Mouse (Mus musculus) lung, postnatal 0 days (tissue): ENCODE results near the gene Slf2.

ENCODE experiments used
- CTCF ChIP-seq: IDR thresholded peaks from 2 replicates; pipeline ENCODE4 v1.5.1; 2016; ENCODE audit warnings: antibody characterized with exemption, mild to moderate bottlenecking
- EP300 ChIP-seq: IDR thresholded peaks from 2 replicates; pipeline ENCODE4 v1.6.1; 2016; ENCODE audit warnings: antibody characterized with exemption, mild to moderate bottlenecking, control low read depth

DNA sequence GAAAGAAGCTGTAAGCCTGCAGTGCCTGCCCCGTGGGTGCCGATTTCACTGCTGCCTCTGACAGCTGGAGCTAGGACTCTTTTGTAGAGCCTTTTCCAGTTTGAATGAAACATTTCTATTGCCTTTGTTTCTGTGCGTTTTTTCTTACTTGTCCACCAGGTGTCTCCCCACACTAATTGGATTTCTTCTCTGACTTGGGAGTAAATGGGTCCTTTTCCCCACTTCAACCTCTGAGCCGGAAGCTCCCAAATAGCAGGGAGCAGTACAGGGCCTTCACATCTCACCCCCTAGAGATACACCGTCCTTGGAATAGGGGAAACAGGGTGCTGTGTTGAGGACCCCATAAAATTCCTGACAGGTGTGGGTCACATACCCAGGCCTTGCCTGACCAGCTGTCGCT is 81.7 kb downstream of the Slf2 start:
- TF ChIP-seq CTCF (peak; percentile 80), EP300 (no peak)
